Mouse (Mus musculus) central nervous system, embryonic 14 days (tissue): ENCODE measurements around the gene Angptl4. TPM values are rescaled to one million over a fixed set of nuclear protein-coding genes. Genes with fewer than 3 reads are reported as not detected.

ENCODE experiments used
- polyA plus RNA-seq: library from polyadenylated mRNA; depleted of rRNA; stranded (reverse); fragments of >200 nt; gene quantifications from 2 replicates; pipeline ENCODE4 v1.2.3, GENCODE M21; 2012; rRNA removed

Gene Angptl4
- polyA plus RNA-seq, result 8.6 and 13.8 TPM in 2 replicates

GRCm38 (mm10) chr17:33781124-33781977 lies at the start of gene Angptl4:
Angptl4 (minus strand) TSS chr17:33781830.

GRCm38 (mm10) chr17:33824084-33824996 lies 42.7 kb upstream of the Angptl4 start, which contains the start of the genes Rps28 and Ndufa7:
Rps28 (minus strand) TSS chr17:33824562.
Ndufa7 (plus strand) TSS chr17:33824572.

GRCm38 (mm10) chr17:33810334-33811141 lies 28.9 kb upstream of the Angptl4 start, which contains the start of gene Kank3:
Kank3 (plus strand) TSS chr17:33810519.

GRCm38 (mm10) chr17:33760255-33761165 lies 21.1 kb downstream of the Angptl4 start, which contains the start of gene Rab11b:
Rab11b (minus strand) TSS chr17:33760530.

Other genes starting within 250 kb of the Angptl4 start
- gene Myo1f, start 226.1 kb downstream of the Angptl4 start, polyA plus RNA-seq, result 1.8 TPM in 2 replicates
- 119 and 126 TPM in 2 replicates for gene Zfp414, start 152.7 kb downstream of the Angptl4 start, polyA plus RNA-seq
- gene Pram1, start 143.8 kb downstream of the Angptl4 start, polyA plus RNA-seq, result 0.96 and 1.2 TPM in 2 replicates
- 346 and 372 TPM in 2 replicates for gene Hnrnpm, start 95.0 kb downstream of the Angptl4 start, polyA plus RNA-seq
- gene March2, start 63.2 kb downstream of the Angptl4 start, polyA plus RNA-seq, result 54.7 and 54.9 TPM in 2 replicates
- gene Rab11b, start 21.3 kb downstream of the Angptl4 start, polyA plus RNA-seq, result 492 and 498 TPM in 2 replicates
- gene Kank3, start 28.7 kb upstream of the Angptl4 start, polyA plus RNA-seq, result 60.8 and 64.1 TPM in 2 replicates
- gene Rps28, start 42.7 kb upstream of the Angptl4 start, polyA plus RNA-seq, result 1,052 and 1,113 TPM in 2 replicates
- gene Ndufa7, start 42.7 kb upstream of the Angptl4 start, polyA plus RNA-seq, result 340 and 356 TPM in 2 replicates
- gene Cd320, start 61.3 kb upstream of the Angptl4 start, polyA plus RNA-seq, result 41.3 and 46.5 TPM in 2 replicates
- not detected in 2 replicates for gene Gm7029, start 92.0 kb upstream of the Angptl4 start, polyA plus RNA-seq
- gene Kifc1, start 108.8 kb upstream of the Angptl4 start, polyA plus RNA-seq, result 32.6 and 40.9 TPM in 2 replicates
- 0.25 and 0.29 TPM in 2 replicates for gene Platr17, start 123.3 kb upstream of the Angptl4 start, polyA plus RNA-seq
- gene Daxx, start 127.6 kb upstream of the Angptl4 start, polyA plus RNA-seq, result 46.3 and 50.1 TPM in 2 replicates
- gene Tapbp, start 134.1 kb upstream of the Angptl4 start, polyA plus RNA-seq, result 13.9 and 20.8 TPM in 2 replicates
- 34.5 and 40.6 TPM in 2 replicates for gene Zbtb22, start 134.1 kb upstream of the Angptl4 start, polyA plus RNA-seq
- gene Rgl2, start 147.7 kb upstream of the Angptl4 start, polyA plus RNA-seq, result 230 and 252 TPM in 2 replicates
- gene Pfdn6, start 158.5 kb upstream of the Angptl4 start, polyA plus RNA-seq, result 113 and 115 TPM in 2 replicates
- 27.4 and 27.8 TPM in 2 replicates for gene Wdr46, start 158.8 kb upstream of the Angptl4 start, polyA plus RNA-seq
- gene B3galt4, start 169.7 kb upstream of the Angptl4 start, polyA plus RNA-seq, result 9.3 and 9.5 TPM in 2 replicates
- 63.4 and 64.7 TPM in 2 replicates for gene Vps52, start 174.0 kb upstream of the Angptl4 start, polyA plus RNA-seq
- 1,006 and 1,081 TPM in 2 replicates for gene Rps18, start 174.2 kb upstream of the Angptl4 start, polyA plus RNA-seq
- gene H2-K1, start 218.5 kb upstream of the Angptl4 start, polyA plus RNA-seq, result 27.6 and 29.7 TPM in 2 replicates
- 62.7 and 65.1 TPM in 2 replicates for gene Ring1, start 242.8 kb upstream of the Angptl4 start, polyA plus RNA-seq
- gene H2-Ke6, start 246.2 kb upstream of the Angptl4 start, polyA plus RNA-seq, result 115 and 118 TPM in 2 replicates
- gene Slc39a7, start 249.9 kb upstream of the Angptl4 start, polyA plus RNA-seq, result 113 and 136 TPM in 2 replicates
- gene Rxrb, start 250.0 kb upstream of the Angptl4 start, polyA plus RNA-seq, result 88.3 and 91.0 TPM in 2 replicates